Mouse (Mus musculus) bone marrow macrophage, adult 2 months (primary cell): ENCODE data around the gene Fbxw5. TPM values are rescaled to one million over a fixed set of nuclear protein-coding genes. Genes with fewer than 3 reads are reported as not detected.

Experiments used
- H3K27ac ChIP-seq: 2 replicates; pipeline ENCODE4 v1.5.1; 2012; ENCODE audit warnings: low read depth, low read length; ENCODE audit not compliant: insufficient read depth
- H3K4me1 ChIP-seq: 2 replicates; pipeline ENCODE4 v1.6.1; 2012; ENCODE audit warnings: low read length; ENCODE audit not compliant: control insufficient read depth, insufficient read depth
- H3K4me3 ChIP-seq: 2 replicates; pipeline ENCODE4 v1.5.1; 2012; ENCODE audit warnings: mild to moderate bottlenecking, low read length, moderate library complexity; ENCODE audit not compliant: insufficient read depth
- CTCF ChIP-seq: IDR thresholded peaks from 2 replicates; pipeline ENCODE4 v1.5.1; 2012; ENCODE audit warnings: low read depth, mild to moderate bottlenecking, low read length, moderate library complexity
- POLR2A ChIP-seq: IDR thresholded peaks from 2 replicates; pipeline ENCODE4 v1.6.1; 2012; ENCODE audit warnings: mild to moderate bottlenecking, low read depth, low read length, borderline replicate concordance
- polyA plus RNA-seq: library from polyadenylated mRNA; stranded (reverse); fragments of >200 nt; gene quantifications from 2 replicates; pipeline ENCODE4 v1.2.4, GENCODE M21; 2012; ENCODE audit not compliant: missing spikeins, insufficient read depth, insufficient read length

The Fbxw5 gene
- polyA plus RNA-seq, 1 experiment: 35.4 TPM

- no peak overlapping the region for H3K4me3 ChIP-seq
- TF ChIP-seq POLR2A: no peak
- TF ChIP-seq CTCF: no peak
- no peaks in the 10 kb centered on the region; the same call in 1 of the 2 replicates for H3K4me1 ChIP-seq
- no peak overlapping the region for H3K27ac ChIP-seq
Measured at GRCm38 (mm10) chr2:25479551-25480311, 20.8 kb upstream of the Fbxw5 start.

- Histone ChIP-seq H3K27ac (no peak overlapping the region), H3K4me3 (no peak overlapping the region), H3K4me1 (no peaks in the 10 kb centered on the region; the same call in 1 of the 2 replicates)
- no peak for TF ChIP-seq CTCF
- TF ChIP-seq POLR2A: no peak
Measured at GRCm38 (mm10) chr2:25480541-25480940, 20.0 kb upstream of the Fbxw5 start.

- H3K4me1 ChIP-seq: no peaks in the 10 kb centered on the region; the same call in 1 of the 2 replicates
- H3K27ac ChIP-seq: no peak overlapping the region
- TF ChIP-seq POLR2A (no peak), CTCF (peak; percentile 67; the same call in 1 of the 2 replicates)
- H3K4me3 ChIP-seq: no peak overlapping the region
Measured at GRCm38 (mm10) chr2:25482969-25483368, 17.6 kb upstream of the Fbxw5 start.

GRCm38 (mm10) chr2:25484901-25485647 lies 15.5 kb upstream of the Fbxw5 start:
- Histone ChIP-seq H3K4me1 (0 out of 2 replicates have a peak, but pooled peaks cover 3% of the 10 kb centered on the region), H3K27ac (no peak overlapping the region), H3K4me3 (no peak overlapping the region)
- TF ChIP-seq POLR2A: no peak
- no peak for TF ChIP-seq CTCF

GRCm38 (mm10) chr2:25487965-25488670 lies 12.4 kb upstream of the Fbxw5 start:
- TF ChIP-seq CTCF (no peak), POLR2A (no peak)
- no peak overlapping the region for H3K27ac ChIP-seq
- H3K4me1 ChIP-seq: 0 out of 2 replicates have a peak, but pooled peaks cover 3% of the 10 kb centered on the region
- H3K4me3 ChIP-seq: no peak overlapping the region

GRCm38 (mm10) chr2:25488671-25489068 lies 11.9 kb upstream of the Fbxw5 start:
- 0 out of 2 replicates have a peak, but pooled peaks cover 3% of the 10 kb centered on the region for H3K4me1 ChIP-seq
- TF ChIP-seq POLR2A (no peak), CTCF (no peak)
- H3K4me3 ChIP-seq: no peak overlapping the region
- no peak overlapping the region for H3K27ac ChIP-seq

GRCm38 (mm10) chr2:25492988-25493387 lies 7.6 kb upstream of the Fbxw5 start:
- Histone ChIP-seq H3K4me1 (peaks cover 16% of the 10 kb centered on the region), H3K27ac (no peak overlapping the region), H3K4me3 (no peak overlapping the region)
- no peak for TF ChIP-seq POLR2A
- no peak for TF ChIP-seq CTCF

- Histone ChIP-seq H3K4me3 (no peak within 1 kb of the TSS), H3K4me1 (peaks cover 18% of the 10 kb centered on the region), H3K27ac (no peak within 1 kb of the TSS)
- TF ChIP-seq POLR2A (no peak), CTCF (no peak)
Measured at GRCm38 (mm10) chr2:25493476-25493961, 7.0 kb upstream of the Fbxw5 start, which contains the start of gene Lcn12. Gene Lcn12, minus strand, starts transcription at chr2:25493911.

GRCm38 (mm10) chr2:25496462-25496861 lies 4.1 kb upstream of the Fbxw5 start:
- H3K27ac ChIP-seq: no peak overlapping the region
- 0 out of 2 replicates have a peak, but pooled peaks have one; percentile 21 for TF ChIP-seq CTCF
- TF ChIP-seq POLR2A: no peak
- peaks cover 24% of the 10 kb centered on the region for H3K4me1 ChIP-seq
- no peak overlapping the region for H3K4me3 ChIP-seq
